22 mouse cellular contexts compared by ENCODE assay signal in the genomic region with DNA sequence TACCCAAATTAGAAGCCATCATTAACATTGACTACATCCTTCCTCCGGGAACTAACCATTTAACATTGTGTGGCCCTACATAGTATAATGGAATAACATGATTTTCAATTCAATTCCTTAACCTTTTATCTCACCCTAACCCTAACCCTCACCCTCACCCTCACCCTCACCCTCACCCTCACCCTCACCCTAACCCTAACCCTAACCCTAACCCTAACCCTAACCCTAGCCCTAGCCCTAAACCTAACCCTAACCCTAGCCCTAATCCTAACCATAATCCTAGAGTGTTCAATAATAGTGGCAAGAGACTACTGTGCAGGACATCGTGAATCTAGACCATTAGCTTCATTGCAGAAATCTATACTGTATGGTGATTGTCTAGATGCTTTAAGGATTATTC.
A peak's percentile ranks its signal among the peaks of the same experiment; 100 is the strongest.
DNase-seq lines count a peak whose midpoint lies in the region; ATAC-seq and TF ChIP-seq lines count a peak whose summit lies in the region.
"Had no signal": no experiment of that assay in that cellular context is flagged by ENCODE, and none has a peak within 500 bp of the region (broad histone marks: within the 10 kb centered on the region; RNA-seq: fewer than 3 reads in every experiment).

No protein-coding gene starts in this region.

- H3K79me2 ChIP-seq in MEL (ENCODE audit: control insufficient read depth, insufficient read depth, low read length, poor library complexity), result no peaks in the 10 kb centered on the region

- TF ChIP-seq POLR2A in MEL (IDR thresholded peaks at IDR 0.05; ENCODE audit: control insufficient read depth in 1 of 2, insufficient read depth in 1 of 2, low read depth in 1 of 2, low read length in 2 of 2, poor library complexity in 1 of 2), result no peak

- ATAC-seq in limb, embryonic 11.5 days (ENCODE audit: insufficient number of reproducible peaks, low FRiP score, low TSS enrichment, low read depth), result no peak
- no peak for ATAC-seq in forebrain, embryonic 15.5 days (replicated peaks)
- no peak for ATAC-seq in midbrain, embryonic 13.5 days
- ATAC-seq: forebrain, postnatal 0 days; intestine, postnatal 0 days had no signal

- no peak overlapping the region for H3K27ac ChIP-seq in limb, embryonic 11.5 days (replicated peaks; ENCODE audit: low read depth, low read length)
- no peak overlapping the region for H3K27ac ChIP-seq in limb, embryonic 10.5 days
- H3K27ac ChIP-seq in MEL (ENCODE audit: control insufficient read depth, low read depth, low read length), result no peak overlapping the region
- no peak overlapping the region for H3K27ac ChIP-seq in forebrain, embryonic 15.5 days (replicated peaks)
- H3K27ac ChIP-seq in midbrain, embryonic 13.5 days, result no peak overlapping the region
- H3K27ac ChIP-seq: embryonic facial prominence, embryonic 13.5 days; forebrain, embryonic 12.5 days; heart, embryonic 10.5 days; hindbrain, embryonic 14.5 days had no signal

- WGBS in limb, embryonic 11.5 days, result 94% methylated on average over 2 of the region's 2 CpGs
- WGBS in limb, embryonic 10.5 days, result 87% methylated on average over 2 of the region's 2 CpGs
- WGBS in forebrain, embryonic 15.5 days, result 89% methylated on average over 2 of the region's 2 CpGs
- 92% methylated on average over 2 of the region's 2 CpGs for WGBS in midbrain, embryonic 13.5 days

- H3K9me3 ChIP-seq in limb, embryonic 11.5 days (ENCODE audit: control insufficient read depth, low read length), result no peaks in the 10 kb centered on the region
- no peaks in the 10 kb centered on the region for H3K9me3 ChIP-seq in limb, embryonic 10.5 days (replicated peaks)
- H3K9me3 ChIP-seq in MEL (replicated peaks; ENCODE audit: insufficient read depth, low read length), result no peaks in the 10 kb centered on the region
- no peaks in the 10 kb centered on the region for H3K9me3 ChIP-seq in forebrain, embryonic 15.5 days
- no peaks in the 10 kb centered on the region for H3K9me3 ChIP-seq in midbrain, embryonic 13.5 days
- H3K9me3 ChIP-seq: embryonic facial prominence, embryonic 13.5 days; forebrain, embryonic 12.5 days; heart, embryonic 10.5 days had no signal

- H3K4me1 ChIP-seq in limb, embryonic 11.5 days (ENCODE audit: control insufficient read depth, insufficient read depth, low read length), result no peaks in the 10 kb centered on the region
- no peaks in the 10 kb centered on the region for H3K4me1 ChIP-seq in limb, embryonic 10.5 days
- H3K4me1 ChIP-seq in MEL (ENCODE audit: control insufficient read depth in 1 of 2, insufficient read depth in 2 of 2, low read length in 2 of 2), result no peaks in the 10 kb centered on the region
- H3K4me1 ChIP-seq in forebrain, embryonic 15.5 days, result no peaks in the 10 kb centered on the region
- no peaks in the 10 kb centered on the region for H3K4me1 ChIP-seq in midbrain, embryonic 13.5 days (replicated peaks)
- H3K4me1 ChIP-seq: embryonic facial prominence, embryonic 13.5 days; forebrain, embryonic 12.5 days; heart, embryonic 10.5 days had no signal

- H3K36me3 ChIP-seq in limb, embryonic 11.5 days (ENCODE audit: control insufficient read depth, insufficient read depth, low read length), result no peaks in the 10 kb centered on the region
- no peaks in the 10 kb centered on the region for H3K36me3 ChIP-seq in limb, embryonic 10.5 days
- no peaks in the 10 kb centered on the region for H3K36me3 ChIP-seq in MEL (ENCODE audit: control insufficient read depth in 1 of 2, insufficient read depth in 2 of 2, low read length in 2 of 2)
- H3K36me3 ChIP-seq in forebrain, embryonic 15.5 days, result no peaks in the 10 kb centered on the region
- no peaks in the 10 kb centered on the region for H3K36me3 ChIP-seq in midbrain, embryonic 13.5 days
- H3K36me3 ChIP-seq: embryonic facial prominence, embryonic 13.5 days; forebrain, embryonic 12.5 days; heart, embryonic 10.5 days had no signal

- H3K4me2 ChIP-seq in limb, embryonic 11.5 days (ENCODE audit: low read depth, severe bottlenecking), result no peak overlapping the region
- no peak overlapping the region for H3K4me2 ChIP-seq in forebrain, embryonic 15.5 days (replicated peaks)
- H3K4me2 ChIP-seq in midbrain, embryonic 13.5 days (replicated peaks), result no peak overlapping the region
- H3K4me2 ChIP-seq: embryonic facial prominence, embryonic 13.5 days; forebrain, embryonic 12.5 days; hindbrain, embryonic 14.5 days had no signal

- TF ChIP-seq EP300 in MEL (IDR thresholded peaks at IDR 0.05; ENCODE audit: low read depth in 1 of 2, low read length in 2 of 2), result no peak

- no peak for TF ChIP-seq CTCF in MEL (IDR thresholded peaks at IDR 0.05 in 2 of 3, conservative IDR thresholded peaks at IDR 0.05 in 1 of 3; ENCODE audit: control insufficient read depth in 1 of 3, insufficient read depth in 1 of 3, low read depth in 2 of 3, low read length in 3 of 3, poor library complexity in 1 of 3, severe bottlenecking in 1 of 3)

- no peak overlapping the region for H3K9ac ChIP-seq in limb, embryonic 11.5 days (ENCODE audit: low read length)
- no peak overlapping the region for H3K9ac ChIP-seq in MEL (ENCODE audit: control insufficient read depth, low read depth, low read length, poor library complexity, severe bottlenecking)
- no peak overlapping the region for H3K9ac ChIP-seq in forebrain, embryonic 15.5 days (replicated peaks)
- no peak overlapping the region for H3K9ac ChIP-seq in midbrain, embryonic 13.5 days (replicated peaks)
- H3K9ac ChIP-seq: embryonic facial prominence, embryonic 13.5 days; forebrain, embryonic 12.5 days; forebrain, postnatal 0 days; hindbrain, embryonic 14.5 days had no signal

- no peak for TF ChIP-seq RAD21 in MEL (IDR thresholded peaks at IDR 0.05; ENCODE audit: low read depth, low read length)

- peak; percentile 24 for DNase-seq in limb, embryonic 11.5 days (ENCODE audit: low spot score)
- no peak for DNase-seq in limb, embryonic 10.5 days (ENCODE audit: low spot score)
- peak; percentile 23 for DNase-seq in MEL (ENCODE audit: low read depth, low spot score)
- DNase-seq in ZHBTc4 (ENCODE audit: low read depth, low spot score), result peak; percentile 36
- DNase-seq in yolk sac, embryonic 10.5 days (ENCODE audit: low spot score), result peak; percentile 14
- DNase-seq in neural tube, embryonic 10.5 days (ENCODE audit: extremely low spot score, low spot score), result no peak
- DNase-seq: adrenal gland, postnatal 10 days; cerebellum, adult 11 months; cerebellum, adult 8-10 months; cerebellum, postnatal 14 days; forebrain, postnatal 0 days; gastrocnemius, postnatal 10 days; heart, adult 18-20 months; heart, postnatal 10 days; kidney, adult 8-10 months had no signal

- no peak overlapping the region for H3K4me3 ChIP-seq in limb, embryonic 11.5 days (ENCODE audit: low read depth, low read length)
- no peak overlapping the region for H3K4me3 ChIP-seq in limb, embryonic 10.5 days
- no peak overlapping the region for H3K4me3 ChIP-seq in MEL (ENCODE audit: control insufficient read depth in 1 of 2, insufficient read depth in 1 of 2, low read depth in 2 of 2, low read length in 2 of 2)
- H3K4me3 ChIP-seq in forebrain, embryonic 15.5 days, result no peak overlapping the region
- no peak overlapping the region for H3K4me3 ChIP-seq in midbrain, embryonic 13.5 days (replicated peaks)
- H3K4me3 ChIP-seq: embryonic facial prominence, embryonic 13.5 days; forebrain, embryonic 12.5 days; heart, embryonic 10.5 days had no signal

- H3K27me3 ChIP-seq in limb, embryonic 11.5 days (ENCODE audit: control insufficient read depth, insufficient read depth, low read length), result peaks cover 2% of the 10 kb centered on the region; the same call in 1 of the 2 replicates
- H3K27me3 ChIP-seq in limb, embryonic 10.5 days (ENCODE audit: low read depth, poor library complexity, severe bottlenecking), result peaks cover 88% of the 10 kb centered on the region
- H3K27me3 ChIP-seq in MEL (ENCODE audit: control insufficient read depth in 1 of 2, insufficient read depth in 2 of 2, low read length in 2 of 2), result no peaks in the 10 kb centered on the region
- H3K27me3 ChIP-seq in forebrain, embryonic 15.5 days, result no peaks in the 10 kb centered on the region
- no peaks in the 10 kb centered on the region; the same call in 1 of the 2 replicates for H3K27me3 ChIP-seq in midbrain, embryonic 13.5 days

TF ChIP-seq in MEL, 35 proteins besides CTCF, POLR2A, EP300 and RAD21:
- no peak for TF ChIP-seq TAL1 (IDR thresholded peaks at IDR 0.05; ENCODE audit: low read length)
- no peak for TF ChIP-seq RCOR1 (IDR thresholded peaks at IDR 0.05; ENCODE audit: low read depth, low read length)
- TF ChIP-seq ELF1 (IDR thresholded peaks at IDR 0.05; ENCODE audit: low read depth, low read length), result no peak
- TF ChIP-seq TCF12 (IDR thresholded peaks at IDR 0.05; ENCODE audit: low read depth, low read length), result no peak
- no peak for TF ChIP-seq USF1 (IDR thresholded peaks at IDR 0.05; ENCODE audit: low read depth, low read length)
- no peak for TF ChIP-seq ETS1 (IDR thresholded peaks at IDR 0.05; ENCODE audit: low read depth, low read length)
- TF ChIP-seq SIN3A (IDR thresholded peaks at IDR 0.05; ENCODE audit: low read length), result no peak
- no peak for TF ChIP-seq SMC3 (IDR thresholded peaks at IDR 0.05; ENCODE audit: low read depth, low read length)
- TF ChIP-seq USF2 (IDR thresholded peaks at IDR 0.05; ENCODE audit: borderline replicate concordance in 1 of 2, insufficient read depth in 1 of 2, low read depth in 1 of 2, low read length in 2 of 2), result no peak
- no peak for TF ChIP-seq POLR2AphosphoS2 (IDR thresholded peaks at IDR 0.05; ENCODE audit: low read length)
- no peak for TF ChIP-seq MYC (IDR thresholded peaks at IDR 0.05; ENCODE audit: low read depth, low read length)
- TF ChIP-seq GATA1 (IDR thresholded peaks at IDR 0.05; ENCODE audit: low read depth, low read length), result no peak
- no peak for TF ChIP-seq GABPA (IDR thresholded peaks at IDR 0.05; ENCODE audit: low read depth, low read length)
- no peak for TF ChIP-seq HCFC1 (IDR thresholded peaks at IDR 0.05; ENCODE audit: low read depth, low read length)
- TF ChIP-seq BHLHE40 (IDR thresholded peaks at IDR 0.05; ENCODE audit: borderline replicate concordance, low read depth, low read length), result no peak
- TF ChIP-seq MXI1 (IDR thresholded peaks at IDR 0.05; ENCODE audit: low read depth, low read length), result no peak
- TF ChIP-seq ZKSCAN1 (IDR thresholded peaks at IDR 0.05; ENCODE audit: low read depth, low read length), result no peak

Comparison
In these comparisons a context has a peak if more than half of its experiments do, and no peak if none do; other contexts are left out.
1. DNase-seq: peak in limb, embryonic 11.5 days (single experiment), MEL (single experiment), ZHBTc4 (single experiment) and yolk sac, embryonic 10.5 days (single experiment); none in limb, embryonic 10.5 days (single experiment) and neural tube, embryonic 10.5 days (single experiment).